Mouse (Mus musculus) heart, adult 2 months (tissue): ENCODE measurements at regions not wholly inside any gene's neighbourhood (a gene's known extent, or its start where the extent isn't known, plus 50 kb on each side); places are given as distances from the start of the nearest gene placed in this dataset.

Experiments
- DNase-seq, 2 experiments: peaks; one replicate each; pipeline ENCODE4 v3.0.0; 2021
- H3K27ac ChIP-seq: fragments of 200-600 bp; 2 replicates; pipeline ENCODE4 v1.8.1; 2022
- H3K27me3 ChIP-seq: fragments of 200-500 bp; 2 replicates; pipeline ENCODE4 v1.6.1; 2012; ENCODE audit warnings: mild to moderate bottlenecking, low read length, inconsistent platforms, mixed read lengths; ENCODE audit not compliant: control insufficient read depth, insufficient read depth
- H3K36me3 ChIP-seq: fragments of 200-500 bp; 2 replicates; pipeline ENCODE4 v1.6.1; 2012; ENCODE audit warnings: low read length, inconsistent platforms; ENCODE audit not compliant: control insufficient read depth, insufficient read depth
- H3K4me1 ChIP-seq: fragments of 200-500 bp; 2 replicates; pipeline ENCODE4 v1.6.1; 2011; ENCODE audit warnings: low read length; ENCODE audit not compliant: control insufficient read depth, insufficient read depth
- H3K4me3 ChIP-seq: fragments of 200-600 bp; 2 replicates; pipeline ENCODE4 v1.8.1; 2022
- H3K79me2 ChIP-seq: fragments of 200-500 bp; replicated peaks from 2 replicates; pipeline ENCODE4 v1.6.1; 2012; ENCODE audit warnings: mild to moderate bottlenecking, inconsistent platforms, low read length, moderate library complexity, mixed read lengths; ENCODE audit not compliant: control insufficient read depth, insufficient read depth
- H3K9ac ChIP-seq: fragments of 200-500 bp; 2 replicates; pipeline ENCODE4 v1.6.1; 2012; ENCODE audit warnings: low read depth, mild to moderate bottlenecking, control low read depth, inconsistent platforms, low read length, mixed read lengths
- CTCF ChIP-seq: fragments of 200-600 bp; IDR thresholded peaks from 2 replicates; pipeline ENCODE4 v1.8.1; 2022; ENCODE audit warnings: antibody characterized with exemption, mild to moderate bottlenecking, moderate library complexity
- EP300 ChIP-seq: fragments of 200-500 bp; IDR thresholded peaks from 2 replicates; pipeline ENCODE4 v1.6.1; 2011; ENCODE audit warnings: low read depth, low read length, control low read depth; ENCODE audit not compliant: insufficient read depth
- POLR2A ChIP-seq: fragments of 200-500 bp; IDR thresholded peaks from 2 replicates; pipeline ENCODE4 v1.6.1; 2011; ENCODE audit warnings: mild to moderate bottlenecking, low read depth, low read length, control low read depth; ENCODE audit not compliant: insufficient read depth
- WGBS: fragments of 180-500 bp; shearing (Covaris S2); methylation state at CpG from one replicate; pipeline ENCODE4 v1.1.7; 2018; 5-methylcytosine and 5-hydroxymethylcytosine counted together
- intact Hi-C: fragments of 180-260 bp; cut with DNase I; formaldehyde crosslinking; loops from one replicate; pipeline ENCODE4 v1.15.1; 2025

DNA sequence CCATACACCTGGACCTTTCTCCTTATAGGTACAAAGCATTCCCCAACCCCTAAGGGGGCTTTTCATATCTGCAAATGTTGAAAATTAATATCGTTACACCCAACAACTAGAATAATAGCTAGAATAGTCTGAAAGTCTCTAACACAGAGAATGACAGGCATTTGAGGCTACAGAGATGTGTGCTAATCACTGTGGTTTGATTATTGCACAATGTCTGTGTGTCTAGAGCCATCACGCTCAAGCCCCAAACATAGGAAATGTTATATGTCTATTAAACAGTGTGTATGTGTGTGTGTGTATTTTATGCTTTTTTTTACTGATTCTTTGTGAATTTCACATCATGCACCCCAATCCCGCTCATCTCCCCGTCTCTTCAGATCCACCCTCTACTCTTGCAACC is 77.2 kb upstream of the Aldh1a3 start:
- DNase-seq = no peak
- Histone ChIP-seq H3K36me3 (no peaks in the 10 kb centered on the region), H3K27me3 (no peaks in the 10 kb centered on the region), H3K4me3 (no peak overlapping the region), H3K4me1 (no peaks in the 10 kb centered on the region; the same call in 1 of the 2 replicates), H3K79me2 (no peaks in the 10 kb centered on the region), H3K9ac (no peak overlapping the region), H3K27ac (no peak overlapping the region)
- intact Hi-C loops = no loop called here
- WGBS = 95% methylated on average over 4 of the region's 4 CpGs
- TF ChIP-seq POLR2A (no peak), EP300 (no peak)

DNA sequence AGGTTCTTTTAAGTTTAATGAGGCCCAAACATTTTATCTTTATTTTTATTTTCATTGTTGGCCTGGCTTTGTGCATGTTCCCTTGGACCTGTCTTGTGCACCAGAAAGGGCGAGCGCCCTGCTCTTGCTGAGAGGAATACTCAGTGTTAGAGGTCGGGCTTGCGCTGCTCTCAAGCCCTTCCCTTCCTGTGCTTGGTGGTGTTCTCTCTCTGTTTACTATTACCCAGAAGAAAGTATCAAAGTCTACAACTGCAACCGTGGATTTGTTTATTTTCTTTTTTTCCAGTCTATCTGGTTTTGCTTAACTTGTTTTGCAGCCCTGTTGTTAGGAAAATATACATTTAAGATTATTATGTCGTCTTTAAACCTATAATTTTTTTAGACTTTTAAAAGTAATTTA is 74.1 kb upstream of the Aldh1a3 start:
- no peaks in the 10 kb centered on the region; the same call in 1 of the 2 replicates for H3K4me1 ChIP-seq
- H3K79me2 ChIP-seq = no peaks in the 10 kb centered on the region
- no peak overlapping the region for H3K27ac ChIP-seq
- no peak for TF ChIP-seq CTCF
- TF ChIP-seq EP300 = no peak
- no peak for TF ChIP-seq POLR2A
- H3K36me3 ChIP-seq = no peaks in the 10 kb centered on the region
- H3K27me3 ChIP-seq = no peaks in the 10 kb centered on the region
- no peak overlapping the region for H3K4me3 ChIP-seq
- DNase-seq = no peak
- H3K9ac ChIP-seq = no peak overlapping the region
- intact Hi-C loops = no loop called here
- WGBS = 73% methylated on average over 6 of the region's 6 CpGs

DNA sequence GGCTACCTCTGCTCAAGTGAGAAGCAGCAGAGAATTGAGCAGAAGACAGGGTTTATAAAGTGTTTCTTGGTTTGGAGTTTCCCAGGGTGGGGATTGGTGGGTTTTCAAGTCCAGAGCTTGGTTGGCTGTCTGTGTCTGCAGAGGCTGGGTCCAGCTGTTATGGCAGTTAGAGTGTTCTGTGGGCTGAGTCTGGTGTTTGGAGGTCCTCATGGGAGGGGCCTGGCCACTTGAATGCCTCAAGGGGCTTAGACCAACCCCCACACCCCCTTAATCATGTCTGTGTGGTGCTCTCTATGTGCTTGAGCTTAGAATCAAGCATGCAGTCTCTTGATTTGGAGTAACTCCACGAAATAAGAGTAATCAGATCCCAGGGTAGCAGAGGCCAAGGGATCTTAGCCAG is 70.2 kb upstream of the Aldh1a3 start:
- H3K36me3 ChIP-seq = no peaks in the 10 kb centered on the region
- intact Hi-C loops = no loop called here
- 36% methylated on average over 1 of the region's 1 CpGs for WGBS
- no peaks in the 10 kb centered on the region; the same call in 1 of the 2 replicates for H3K4me1 ChIP-seq
- DNase-seq = no peak
- no peaks in the 10 kb centered on the region for H3K79me2 ChIP-seq
- no peaks in the 10 kb centered on the region for H3K27me3 ChIP-seq
- H3K9ac ChIP-seq = no peak overlapping the region
- H3K27ac ChIP-seq = no peak overlapping the region
- no peak overlapping the region for H3K4me3 ChIP-seq
- TF ChIP-seq CTCF = no peak
- TF ChIP-seq POLR2A = no peak
- TF ChIP-seq EP300 = no peak

DNA sequence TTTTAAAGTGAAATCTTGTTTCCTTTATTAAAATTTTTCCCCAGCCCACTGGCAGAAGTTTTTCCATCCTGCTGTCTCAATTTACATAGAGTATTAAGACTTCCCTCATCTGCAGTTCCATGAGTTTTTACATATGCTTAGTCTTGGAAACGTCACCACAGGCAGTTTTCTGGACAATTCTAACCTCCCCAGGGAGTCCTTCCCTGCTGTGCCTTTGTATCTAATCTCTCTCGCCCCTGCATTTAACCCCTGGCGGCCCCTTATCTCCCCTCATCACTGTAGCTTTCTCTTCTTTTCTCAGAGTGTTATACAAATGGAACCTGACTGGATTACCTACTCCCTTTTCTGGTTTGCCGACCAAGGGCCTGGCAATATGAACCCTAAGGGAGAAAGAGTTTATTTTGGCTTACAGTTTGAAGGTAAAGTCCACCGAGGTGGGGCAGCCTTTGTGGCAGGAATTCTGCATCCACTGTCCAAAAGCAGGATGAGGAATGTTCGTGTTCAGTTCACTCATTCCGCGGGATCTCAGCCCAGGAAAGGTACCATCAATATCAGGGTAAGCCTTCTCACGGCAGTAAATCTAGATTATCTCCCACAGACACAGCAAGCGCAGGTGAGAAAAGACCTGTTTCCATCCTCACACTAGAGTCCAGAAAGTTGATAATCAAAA is 66.0 kb upstream of the Aldh1a3 start:
- H3K36me3 ChIP-seq = no peaks in the 10 kb centered on the region
- H3K4me1 ChIP-seq = no peaks in the 10 kb centered on the region; the same call in 1 of the 2 replicates
- TF ChIP-seq EP300 (no peak), POLR2A (no peak), CTCF (no peak)
- intact Hi-C loops = no loop called here
- H3K27me3 ChIP-seq = no peaks in the 10 kb centered on the region
- no peaks in the 10 kb centered on the region for H3K79me2 ChIP-seq
- H3K4me3 ChIP-seq = no peak overlapping the region
- DNase-seq = no peak
- 66% methylated on average over 10 of the region's 10 CpGs for WGBS
- no peak overlapping the region for H3K27ac ChIP-seq
- no peak overlapping the region for H3K9ac ChIP-seq

DNA sequence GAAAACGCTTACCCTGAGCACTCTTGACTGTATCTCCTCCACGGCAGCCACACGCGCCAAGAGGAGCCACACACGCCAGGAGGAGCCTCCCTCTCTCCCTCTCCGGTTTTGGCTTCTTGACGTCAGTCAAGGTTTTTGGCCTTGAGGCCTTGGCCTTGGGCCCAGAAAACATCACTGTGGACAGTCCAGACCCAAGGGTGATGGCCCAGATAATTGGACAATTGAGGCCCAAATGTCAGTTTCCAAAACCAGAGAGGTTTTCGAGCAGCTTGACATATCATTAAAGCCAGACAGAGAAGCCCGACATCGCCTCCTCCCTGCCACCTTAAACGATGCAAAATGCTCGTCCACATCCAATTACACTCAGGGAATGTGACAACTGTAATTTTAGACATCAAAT is 65.4 kb upstream of the Aldh1a3 start:
- H3K9ac ChIP-seq = no peak overlapping the region
- no peak overlapping the region for H3K4me3 ChIP-seq
- H3K36me3 ChIP-seq = no peaks in the 10 kb centered on the region
- no peaks in the 10 kb centered on the region; the same call in 1 of the 2 replicates for H3K4me1 ChIP-seq
- TF ChIP-seq EP300 (no peak), CTCF (no peak), POLR2A (no peak)
- WGBS = 65% methylated on average over 12 of the region's 12 CpGs
- H3K27ac ChIP-seq = no peak overlapping the region
- H3K79me2 ChIP-seq = no peaks in the 10 kb centered on the region
- DNase-seq = peak; percentile 18 to 29
- intact Hi-C loops = no loop called here
- no peaks in the 10 kb centered on the region for H3K27me3 ChIP-seq

DNA sequence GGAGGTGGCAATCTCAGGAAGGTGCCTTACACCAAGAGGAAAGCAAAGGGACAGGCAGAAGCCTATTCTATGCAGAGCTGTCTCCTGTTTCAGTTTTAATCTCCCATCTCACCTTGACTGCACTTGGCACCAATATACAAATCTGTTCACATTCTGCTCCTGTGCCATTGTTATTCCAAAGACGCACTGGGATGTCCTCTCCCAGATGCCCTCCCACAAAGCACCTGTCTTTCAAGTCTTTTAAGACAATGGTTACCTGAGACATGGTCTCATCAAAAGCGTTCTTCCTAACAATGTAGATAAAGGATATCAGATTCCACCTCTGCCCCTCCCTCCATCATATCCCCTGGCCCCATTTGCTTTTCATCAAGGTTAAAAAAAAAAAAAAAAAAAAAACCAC is 64.2 kb upstream of the Aldh1a3 start:
- DNase-seq = no peak

More for the DNA sequence above, 64.2 kb upstream of the Aldh1a3 start:
- no peak overlapping the region for H3K9ac ChIP-seq
- no peak overlapping the region for H3K27ac ChIP-seq
- H3K27me3 ChIP-seq = no peaks in the 10 kb centered on the region
- H3K79me2 ChIP-seq = no peaks in the 10 kb centered on the region
- WGBS = 76% methylated on average over 2 of the region's 2 CpGs
- no peak overlapping the region for H3K4me3 ChIP-seq
- no peaks in the 10 kb centered on the region; the same call in 1 of the 2 replicates for H3K4me1 ChIP-seq
- intact Hi-C loops = no loop called here
- H3K36me3 ChIP-seq = no peaks in the 10 kb centered on the region
- TF ChIP-seq POLR2A (no peak), CTCF (no peak), EP300 (no peak)
